Mouse (Mus musculus): Measurements from ENCODE around the gene Fuk. TPM values are rescaled to one million over a fixed set of nuclear protein-coding genes. Genes with fewer than 3 reads are reported as not detected.
"Not testable (repeated sequence)": the region's sequence is repeated elsewhere in the genome, so short reads cannot be mapped to it uniquely, and the experiment has no call there.

Gene Fuk
- polyA plus RNA-seq, 1 experiment, result not detected

DNA sequence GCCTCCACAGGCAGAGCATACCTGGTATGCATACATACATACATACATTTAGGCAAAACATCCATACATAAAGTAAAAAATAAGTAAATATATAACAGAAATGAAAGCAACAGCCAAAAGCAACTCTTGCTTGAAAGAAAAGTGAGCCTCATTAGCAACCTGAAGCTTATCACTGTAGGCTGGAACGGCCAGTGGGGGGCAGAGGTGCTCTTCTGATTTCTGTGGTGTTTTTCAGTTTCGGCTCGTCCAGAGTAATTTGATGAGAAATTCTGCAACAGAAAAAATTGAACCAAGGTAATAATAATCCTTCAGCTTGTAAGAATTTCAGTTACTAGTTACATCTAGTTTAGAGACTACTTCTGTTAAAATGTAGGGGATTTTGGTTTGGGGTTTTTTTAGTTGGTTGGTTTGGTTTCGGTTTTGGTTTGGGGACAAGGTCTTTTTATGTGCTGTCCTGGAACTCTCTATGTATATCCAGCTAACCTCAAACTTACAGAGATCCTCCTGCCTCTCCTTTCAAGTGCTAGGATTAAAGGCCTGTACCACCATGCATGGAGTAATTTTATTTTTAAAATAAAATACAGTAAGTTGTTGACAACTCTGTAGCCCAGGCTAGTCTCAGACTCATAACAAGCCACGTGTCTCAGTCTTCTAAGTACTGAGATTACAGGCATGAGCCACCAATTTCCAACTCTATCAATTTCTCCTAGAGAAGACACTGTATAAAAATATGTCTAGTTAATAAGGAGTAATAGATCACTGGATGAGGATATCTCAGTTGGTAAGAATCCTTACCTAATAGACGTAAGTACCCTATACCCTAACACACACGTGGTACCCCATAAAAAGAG, 42.4 kb downstream of the Fuk start:
- H3K4me3 ChIP-seq (ENCODE audit: insufficient read depth, low read depth, low read length), result no peak overlapping the region
- TF ChIP-seq POLR2A (IDR thresholded peaks at IDR 0.05; ENCODE audit: insufficient read depth, low read depth, low read length) (no peak), CTCF (IDR thresholded peaks at IDR 0.05; ENCODE audit: insufficient read depth, low read depth, low read length) (no peak)
- 67% methylated on average over 7 of the region's 7 CpGs for WGBS
- H3K4me1 ChIP-seq (ENCODE audit: control insufficient read depth, insufficient read depth, low read length), result no peaks in the 10 kb centered on the region
- H3K27ac ChIP-seq (ENCODE audit: insufficient read depth, low read depth, low read length), result no peak overlapping the region

- TF ChIP-seq POLR2A (IDR thresholded peaks at IDR 0.05; ENCODE audit: insufficient read depth, low read depth, low read length) (no peak), CTCF (IDR thresholded peaks at IDR 0.05; ENCODE audit: insufficient read depth, low read depth, low read length) (no peak)
- WGBS, result 83% methylated on average over 5 of the region's 5 CpGs
- no peak overlapping the region for H3K4me3 ChIP-seq (ENCODE audit: insufficient read depth, low read depth, low read length)
- no peaks in the 10 kb centered on the region for H3K4me1 ChIP-seq (ENCODE audit: control insufficient read depth, insufficient read depth, low read length)
- H3K27ac ChIP-seq (ENCODE audit: insufficient read depth, low read depth, low read length), result no peak overlapping the region
Observed at GRCm38 (mm10) chr8:110856760-110857461, 45.4 kb downstream of the Fuk start.

DNA sequence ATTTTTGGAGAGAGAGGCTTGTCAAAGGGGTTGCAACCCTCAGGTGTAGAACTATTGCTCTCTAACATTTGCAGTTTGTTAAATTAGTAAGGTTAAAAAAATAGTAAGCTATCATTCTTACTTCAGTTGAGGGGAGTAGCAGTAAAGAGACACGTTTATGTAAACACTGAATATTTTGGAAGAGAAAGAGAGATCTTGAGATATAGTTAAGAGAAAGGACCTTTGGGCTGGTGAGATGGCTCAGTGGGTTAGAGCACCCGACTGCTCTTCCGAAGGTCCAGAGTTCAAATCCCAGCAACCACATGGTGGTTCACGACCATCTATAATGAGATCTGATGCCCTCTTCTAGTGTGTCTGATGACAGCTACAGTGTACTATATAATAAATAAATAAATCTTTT, 46.2 kb downstream of the Fuk start:
- not testable (repeated sequence) for H3K4me3 ChIP-seq (ENCODE audit: insufficient read depth, low read depth, low read length); H3K27ac ChIP-seq (ENCODE audit: insufficient read depth, low read depth, low read length); H3K4me1 ChIP-seq (ENCODE audit: control insufficient read depth, insufficient read depth, low read length)
- WGBS, result 93% methylated on average over 4 of the region's 4 CpGs

DNA sequence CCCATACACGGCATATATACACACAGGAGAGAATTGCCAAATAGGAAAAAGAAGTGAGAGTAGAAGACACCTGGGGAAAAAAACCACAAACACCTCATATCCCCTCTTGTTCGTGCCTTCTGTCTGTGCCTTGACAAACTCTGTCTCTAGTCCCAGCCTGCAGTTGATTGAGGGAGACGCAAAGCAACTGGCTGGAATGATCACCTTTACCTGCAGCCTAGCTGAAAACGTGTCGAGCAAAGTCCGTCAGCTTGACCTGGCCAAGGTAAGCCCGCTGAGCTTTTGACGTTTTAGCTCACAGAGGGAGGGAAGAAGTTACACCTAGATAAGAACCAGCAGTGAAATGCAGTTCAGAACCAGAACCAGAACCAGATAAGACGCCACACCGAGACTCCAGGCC, 51.1 kb downstream of the Fuk start:
- WGBS, result 96% methylated on average over 10 of the region's 10 CpGs
- H3K27ac ChIP-seq (ENCODE audit: insufficient read depth, low read depth, low read length), result no peak overlapping the region

GRCm38 (mm10) chr8:110847645-110848495, 54.4 kb downstream of the Fuk start:
- no peak overlapping the region for H3K27ac ChIP-seq (ENCODE audit: insufficient read depth, low read depth, low read length)
- H3K4me3 ChIP-seq (ENCODE audit: insufficient read depth, low read depth, low read length), result no peak overlapping the region
- WGBS, result 52% methylated on average over 14 of the region's 14 CpGs
- 0 out of 2 replicates have a peak, but pooled peaks cover 2% of the 10 kb centered on the region for H3K4me1 ChIP-seq (ENCODE audit: control insufficient read depth, insufficient read depth, low read length)
- no peak for TF ChIP-seq CTCF (IDR thresholded peaks at IDR 0.05; ENCODE audit: insufficient read depth, low read depth, low read length)

More for the DNA sequence above, 51.1 kb downstream of the Fuk start:
- no peak overlapping the region for H3K4me3 ChIP-seq (ENCODE audit: insufficient read depth, low read depth, low read length)
- H3K4me1 ChIP-seq (ENCODE audit: control insufficient read depth, insufficient read depth, low read length), result no peaks in the 10 kb centered on the region
- TF ChIP-seq POLR2A (IDR thresholded peaks at IDR 0.05; ENCODE audit: insufficient read depth, low read depth, low read length), result no peak
- no peak for TF ChIP-seq CTCF (IDR thresholded peaks at IDR 0.05; ENCODE audit: insufficient read depth, low read depth, low read length)

DNA sequence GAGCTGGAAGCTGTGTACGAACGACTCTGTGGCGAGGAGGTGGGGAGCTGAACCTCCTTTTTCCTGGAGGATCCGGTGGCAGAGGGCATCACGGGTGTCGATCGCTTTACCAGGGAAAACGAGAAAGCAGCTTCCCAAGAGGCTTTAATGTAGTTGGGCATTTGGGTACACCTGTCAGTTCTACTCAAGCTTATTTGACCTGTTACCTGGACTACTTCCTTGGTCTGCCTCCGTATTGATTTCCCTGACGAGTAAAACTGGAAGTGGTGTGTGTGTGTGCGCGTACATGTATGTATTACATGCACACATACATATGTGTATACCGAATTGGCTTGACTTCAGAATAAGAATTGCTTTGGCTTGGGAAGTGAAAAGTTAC, 55.1 kb downstream of the Fuk start:
- H3K27ac ChIP-seq (ENCODE audit: insufficient read depth, low read depth, low read length), result peak overlapping the region; percentile 35
- TF ChIP-seq POLR2A (IDR thresholded peaks at IDR 0.05; ENCODE audit: insufficient read depth, low read depth, low read length), result no peak
- TF ChIP-seq CTCF (IDR thresholded peaks at IDR 0.05; ENCODE audit: insufficient read depth, low read depth, low read length), result no peak
- WGBS, result under 1% methylated on average over 13 of the region's 13 CpGs
- peak overlapping the region; percentile 100 for H3K4me3 ChIP-seq (ENCODE audit: insufficient read depth, low read depth, low read length)
- H3K4me1 ChIP-seq (ENCODE audit: control insufficient read depth, insufficient read depth, low read length), result 0 out of 2 replicates have a peak, but pooled peaks cover 2% of the 10 kb centered on the region

GRCm38 (mm10) chr8:110846405-110847170, 55.7 kb downstream of the Fuk start, which contains the start of the genes Cog4 and Sf3b3:
Gene Cog4 (plus strand): TSS chr8:110846600.
Gene Sf3b3 (minus strand): TSS chr8:110846787.
- peak within 1 kb of the TSS; percentile 35 for H3K27ac ChIP-seq (ENCODE audit: insufficient read depth, low read depth, low read length)
- WGBS, result under 1% methylated on average over 53 of the region's 53 CpGs
- 0 out of 2 replicates have a peak, but pooled peaks cover 2% of the 10 kb centered on the region for H3K4me1 ChIP-seq (ENCODE audit: control insufficient read depth, insufficient read depth, low read length)
- TF ChIP-seq CTCF (IDR thresholded peaks at IDR 0.05; ENCODE audit: insufficient read depth, low read depth, low read length) (no peak), POLR2A (IDR thresholded peaks at IDR 0.05; ENCODE audit: insufficient read depth, low read depth, low read length) (peak; percentile 90)
- peak within 1 kb of the TSS; percentile 100 for H3K4me3 ChIP-seq (ENCODE audit: insufficient read depth, low read depth, low read length)

GRCm38 (mm10) chr8:110845821-110846404, 56.4 kb downstream of the Fuk start:
- TF ChIP-seq POLR2A (IDR thresholded peaks at IDR 0.05; ENCODE audit: insufficient read depth, low read depth, low read length) (no peak), CTCF (IDR thresholded peaks at IDR 0.05; ENCODE audit: insufficient read depth, low read depth, low read length) (no peak)
- Histone ChIP-seq H3K4me3 (ENCODE audit: insufficient read depth, low read depth, low read length) (peak overlapping the region; percentile 68), H3K27ac (ENCODE audit: insufficient read depth, low read depth, low read length) (peak overlapping the region; percentile 35), H3K4me1 (ENCODE audit: control insufficient read depth, insufficient read depth, low read length) (0 out of 2 replicates have a peak, but pooled peaks cover 2% of the 10 kb centered on the region)
- WGBS, result 8% methylated on average over 17 of the region's 17 CpGs

All from olfactory bulb, adult 2 months (tissue).